Mouse (Mus musculus): Measurements from ENCODE around the gene Mob3b.

DNA sequence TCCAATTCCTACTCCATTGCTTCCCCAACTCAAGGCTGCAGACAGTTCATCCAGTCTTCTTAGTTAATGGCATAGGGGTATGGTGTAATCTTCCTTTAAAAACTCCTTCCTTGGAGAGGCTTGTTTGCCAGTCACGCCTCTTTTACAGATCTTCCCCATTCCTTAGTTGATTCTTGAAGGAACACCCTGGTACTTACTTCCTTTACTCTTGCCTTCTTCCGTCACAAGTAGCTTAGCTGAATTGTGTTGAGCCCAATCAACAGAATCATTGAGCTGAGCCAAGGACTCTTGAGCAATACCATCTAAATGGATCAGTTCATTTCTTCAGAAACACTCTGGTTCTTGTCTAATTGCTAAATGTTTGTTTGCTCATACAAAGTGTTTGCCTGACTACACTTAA lies 8.0 kb upstream of the Mob3b start:
- TF ChIP-seq CTCF (IDR thresholded peaks at IDR 0.05; ENCODE audit: low read depth, low read length) (no peak), GATA1 (IDR thresholded peaks at IDR 0.05; ENCODE audit: borderline replicate concordance, low read length) (no peak), POLR2AphosphoS5 (IDR thresholded peaks at IDR 0.05; ENCODE audit: insufficient replicate concordance, low read depth, low read length) (no peak)

All from G1E (cell line).